Comparison of ENCODE assay signal across 8 mouse cellular contexts in genomic region chr16:94525955-94526343, GRCm38 (mm10). TPM values are rescaled to one million over a fixed set of nuclear protein-coding genes. Genes with fewer than 3 reads are reported as not detected.
DNase-seq lines count a peak whose midpoint lies in the region; ATAC-seq and TF ChIP-seq lines count a peak whose summit lies in the region.

No protein-coding gene starts in this region.

- DNase-seq in lung, adult 2 months: no peak
- no peak for DNase-seq in lung, postnatal 4 days
- peak; percentile 57 for DNase-seq in embryonic facial prominence, embryonic 14.5 days (ENCODE audit: low spot score)
- DNase-seq in spleen, adult 12 weeks (ENCODE audit: low spot score): no peak
- no peak for DNase-seq in urinary bladder, adult 18-20 months (ENCODE audit: low spot score in 2 of 2)

- no peak for TF ChIP-seq POLR2A in lung, adult 2 months (IDR thresholded peaks at IDR 0.05; ENCODE audit: borderline replicate concordance, extremely low read depth, low read depth, low read length)

- peak overlapping the region; percentile 80 for H3K4me2 ChIP-seq in embryonic facial prominence, embryonic 14.5 days (ENCODE audit: low read depth, low read length)
- H3K4me2 ChIP-seq in intestine, postnatal 0 days (replicated peaks; ENCODE audit: low read depth): peak overlapping the region; percentile 78
- peak overlapping the region; percentile 69 for H3K4me2 ChIP-seq in neural tube, embryonic 15.5 days

- H3K27ac ChIP-seq in embryonic facial prominence, embryonic 14.5 days (replicated peaks; ENCODE audit: low read depth, low read length): peak overlapping the region; percentile 96
- H3K27ac ChIP-seq in intestine, postnatal 0 days (ENCODE audit: low read depth, low read length): peak overlapping the region; percentile 97
- H3K27ac ChIP-seq in neural tube, embryonic 15.5 days (replicated peaks): peak overlapping the region; percentile 97

- H3K4me3 ChIP-seq in lung, adult 2 months (replicated peaks; ENCODE audit: extremely low read depth, low read depth, low read length): peak overlapping the region; percentile 96
- H3K4me3 ChIP-seq in embryonic facial prominence, embryonic 14.5 days (ENCODE audit: low read depth, low read length): peak overlapping the region; percentile 70
- peak overlapping the region; percentile 80 for H3K4me3 ChIP-seq in intestine, postnatal 0 days (ENCODE audit: low read depth, low read length)
- peak overlapping the region; percentile 67 for H3K4me3 ChIP-seq in neural tube, embryonic 15.5 days (replicated peaks)

- H3K9ac ChIP-seq in embryonic facial prominence, embryonic 14.5 days (ENCODE audit: low read depth, low read length): peak overlapping the region; percentile 77
- peak overlapping the region; percentile 78 for H3K9ac ChIP-seq in intestine, postnatal 0 days (ENCODE audit: low read depth, low read length)
- H3K9ac ChIP-seq in neural tube, embryonic 15.5 days (replicated peaks): peak overlapping the region; percentile 70

- peaks cover 8% of the 10 kb centered on the region for H3K4me1 ChIP-seq in lung, adult 2 months (ENCODE audit: control insufficient read depth, insufficient read depth, low read length)
- H3K4me1 ChIP-seq in embryonic facial prominence, embryonic 14.5 days (ENCODE audit: control insufficient read depth, insufficient read depth, low read length): peaks cover 16% of the 10 kb centered on the region
- peaks cover 7% of the 10 kb centered on the region; the same call in 1 of the 2 replicates for H3K4me1 ChIP-seq in intestine, postnatal 0 days (replicated peaks; ENCODE audit: control insufficient read depth, insufficient read depth, low read length)
- peaks cover 38% of the 10 kb centered on the region for H3K4me1 ChIP-seq in neural tube, embryonic 15.5 days

- under 1% methylated on average over 24 of the region's 24 CpGs for WGBS in lung, adult 2 months
- WGBS in embryonic facial prominence, embryonic 14.5 days: 0% methylated on average over 15 of the region's 24 CpGs
- WGBS in intestine, postnatal 0 days: under 1% methylated on average over 23 of the region's 24 CpGs
- WGBS in neural tube, embryonic 15.5 days: under 1% methylated on average over 23 of the region's 24 CpGs

- no peaks in the 10 kb centered on the region for H3K27me3 ChIP-seq in embryonic facial prominence, embryonic 14.5 days (replicated peaks; ENCODE audit: control insufficient read depth, insufficient read depth, low read length)
- H3K27me3 ChIP-seq in intestine, postnatal 0 days (replicated peaks; ENCODE audit: control insufficient read depth, insufficient read depth, low read length): no peaks in the 10 kb centered on the region
- no peaks in the 10 kb centered on the region for H3K27me3 ChIP-seq in neural tube, embryonic 15.5 days (replicated peaks)

- no peaks in the 10 kb centered on the region for H3K36me3 ChIP-seq in embryonic facial prominence, embryonic 14.5 days (ENCODE audit: control insufficient read depth, insufficient read depth, low read length)
- H3K36me3 ChIP-seq in intestine, postnatal 0 days (ENCODE audit: control insufficient read depth, insufficient read depth): no peaks in the 10 kb centered on the region
- no peaks in the 10 kb centered on the region for H3K36me3 ChIP-seq in neural tube, embryonic 15.5 days

- TF ChIP-seq CTCF in lung, adult 2 months (IDR thresholded peaks at IDR 0.05; ENCODE audit: insufficient read depth, low read length): no peak
- no peak for TF ChIP-seq CTCF in intestine, postnatal 0 days (IDR thresholded peaks at IDR 0.05; ENCODE audit: low read depth)

- no peaks in the 10 kb centered on the region for H3K9me3 ChIP-seq in embryonic facial prominence, embryonic 14.5 days (ENCODE audit: control insufficient read depth, low read length)
- H3K9me3 ChIP-seq in intestine, postnatal 0 days (ENCODE audit: control insufficient read depth): no peaks in the 10 kb centered on the region
- no peaks in the 10 kb centered on the region for H3K9me3 ChIP-seq in neural tube, embryonic 15.5 days (replicated peaks)

- peak; percentile 58 for ATAC-seq in embryonic facial prominence, embryonic 14.5 days (ENCODE audit: low read depth)
- ATAC-seq in intestine, postnatal 0 days: peak; percentile 55
- peak; percentile 71 for ATAC-seq in neural tube, embryonic 15.5 days (ENCODE audit: low FRiP score)
- no peak; the same call in none of the 2 replicates for ATAC-seq in cerebellum, adult (ENCODE audit: insufficient number of reproducible peaks, low FRiP score, low TSS enrichment)

RNA-seq across cellular contexts. Expression of gene Vps26c, which starts 0.7 kb away (rescaled TPM):
- polyA plus RNA-seq in lung, adult 2 months (2012; rRNA removed): 25.8 and 40.7 TPM in 2 replicates
- 54.9 and 56.6 TPM in 2 replicates for polyA plus RNA-seq in embryonic facial prominence, embryonic 14.5 days (2014; fragmentation: Nextera tagmentation; extraction: Ambion mirVana)
- polyA plus RNA-seq in intestine, postnatal 0 days (2015; fragmentation: Nextera tagmentation; extraction: Ambion mirVana): 36.6 and 46.7 TPM in 2 replicates
- polyA plus RNA-seq in neural tube, embryonic 15.5 days (2015; fragmentation: Nextera tagmentation; extraction: Ambion mirVana): 90.0 and 93.4 TPM in 2 replicates

RNA-seq across cellular contexts. Expression of gene Dyrk1a, which starts 43.9 kb away (rescaled TPM):
- 26.1 and 32.4 TPM in 2 replicates for polyA plus RNA-seq in lung, adult 2 months (2012; rRNA removed)
- 11.2 and 12.1 TPM in 2 replicates for polyA plus RNA-seq in embryonic facial prominence, embryonic 14.5 days (2014; fragmentation: Nextera tagmentation; extraction: Ambion mirVana)
- 8.0 and 8.3 TPM in 2 replicates for polyA plus RNA-seq in intestine, postnatal 0 days (2015; fragmentation: Nextera tagmentation; extraction: Ambion mirVana)
- 8.9 and 9.5 TPM in 2 replicates for polyA plus RNA-seq in neural tube, embryonic 15.5 days (2015; fragmentation: Nextera tagmentation; extraction: Ambion mirVana)
